Mouse (Mus musculus): Measurements from ENCODE around the gene Bzw2. TPM values are rescaled to one million over a fixed set of nuclear protein-coding genes. Genes with fewer than 3 reads are reported as not detected.

Bzw2 gene
- polyA plus RNA-seq, 1 experiment = 15.0 TPM

DNA sequence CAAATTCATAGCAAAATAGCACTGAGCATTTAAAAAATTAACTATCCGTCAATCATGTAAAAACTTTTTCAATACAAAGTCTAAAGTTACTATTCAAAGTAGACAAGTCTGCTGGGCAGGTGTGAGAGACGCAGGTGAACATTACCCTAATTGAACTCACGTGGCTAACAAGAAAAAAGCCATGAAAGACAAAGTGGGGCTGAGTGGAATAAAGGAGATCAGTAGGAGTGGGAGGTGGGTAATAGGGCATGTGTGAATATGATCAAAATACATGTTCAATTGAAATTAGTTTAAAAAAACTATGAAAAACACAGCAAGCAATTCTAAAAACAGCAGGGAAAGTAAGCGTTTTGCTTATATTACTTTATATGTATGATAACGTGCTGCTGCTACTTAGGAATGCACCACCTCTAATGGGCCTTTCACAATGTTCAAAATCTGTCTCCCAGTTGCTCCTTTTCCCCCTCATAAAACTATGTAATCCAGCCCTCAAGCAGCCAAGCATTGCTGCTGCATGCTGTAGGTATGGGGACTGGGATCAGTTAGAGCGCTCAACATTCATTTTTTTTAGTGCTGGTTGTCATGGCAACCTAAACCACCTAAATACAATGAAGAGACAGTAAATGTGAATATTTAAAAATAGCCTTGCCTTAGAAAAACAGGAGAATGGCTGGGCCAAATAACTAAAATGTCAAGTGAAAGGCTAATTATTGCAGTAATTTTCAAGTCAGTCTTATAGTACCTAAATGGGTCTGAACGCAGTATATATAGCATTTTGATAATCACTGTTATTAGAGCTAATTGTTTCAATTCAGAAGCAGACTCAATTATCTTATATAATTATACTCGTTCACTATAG is 54.9 kb downstream of the Bzw2 start:
- no peak for TF ChIP-seq GATA1 (IDR thresholded peaks at IDR 0.05; ENCODE audit: low read length)

DNA sequence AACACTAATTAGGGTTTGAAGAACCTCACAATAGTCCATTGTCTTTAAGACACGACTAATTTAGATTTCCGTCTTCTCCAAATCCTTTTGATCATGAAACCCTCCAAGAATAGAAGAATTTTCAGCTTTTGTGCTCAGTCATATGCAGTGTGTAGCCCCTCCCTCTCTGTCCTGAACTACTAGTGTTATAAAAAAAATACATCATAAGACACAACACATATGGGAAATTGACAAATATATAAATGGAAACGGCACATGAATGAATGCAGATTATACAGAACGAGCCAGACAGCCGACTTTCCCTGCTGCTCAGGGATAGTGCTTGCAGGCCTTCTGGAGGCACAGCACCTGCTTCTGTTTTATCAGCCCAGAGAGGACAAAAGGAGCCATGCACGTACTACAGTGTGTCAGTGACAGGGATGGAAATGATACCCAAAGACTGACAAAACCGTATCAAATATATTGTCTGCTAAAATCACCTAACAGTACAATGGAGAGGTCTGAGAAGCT is 62.5 kb downstream of the Bzw2 start:
- no peak for TF ChIP-seq GATA1 (IDR thresholded peaks at IDR 0.05; ENCODE audit: low read length)

DNA sequence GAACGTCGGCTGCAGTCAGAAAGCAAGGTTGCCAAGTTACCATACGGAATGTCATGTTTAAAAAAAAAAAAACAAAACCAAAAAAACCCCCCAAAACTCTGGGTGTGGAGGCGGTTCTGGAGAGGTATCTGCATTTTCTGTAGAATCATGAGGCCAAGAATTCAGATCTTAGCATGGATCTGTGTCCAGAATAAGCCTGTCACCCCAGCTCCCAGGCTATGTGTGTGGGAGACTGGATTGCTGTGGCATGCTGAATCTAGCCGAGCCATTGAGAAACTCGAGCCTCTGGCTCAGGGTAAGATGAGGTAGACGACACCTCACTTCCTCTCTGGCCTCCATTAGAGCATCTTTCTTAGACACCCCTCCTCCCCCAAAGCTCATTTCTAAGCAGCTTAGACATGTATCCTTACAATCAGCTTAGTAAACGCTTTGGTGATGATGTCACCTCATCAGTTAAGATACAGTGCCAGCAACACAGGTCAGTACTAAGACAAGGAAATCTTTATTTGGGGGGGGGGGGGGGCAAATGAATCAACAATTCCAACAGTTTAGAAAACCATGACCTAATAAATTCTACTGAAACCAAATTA is 64.7 kb downstream of the Bzw2 start:
- TF ChIP-seq GATA1 (IDR thresholded peaks at IDR 0.05; ENCODE audit: low read length) = no peak

DNA sequence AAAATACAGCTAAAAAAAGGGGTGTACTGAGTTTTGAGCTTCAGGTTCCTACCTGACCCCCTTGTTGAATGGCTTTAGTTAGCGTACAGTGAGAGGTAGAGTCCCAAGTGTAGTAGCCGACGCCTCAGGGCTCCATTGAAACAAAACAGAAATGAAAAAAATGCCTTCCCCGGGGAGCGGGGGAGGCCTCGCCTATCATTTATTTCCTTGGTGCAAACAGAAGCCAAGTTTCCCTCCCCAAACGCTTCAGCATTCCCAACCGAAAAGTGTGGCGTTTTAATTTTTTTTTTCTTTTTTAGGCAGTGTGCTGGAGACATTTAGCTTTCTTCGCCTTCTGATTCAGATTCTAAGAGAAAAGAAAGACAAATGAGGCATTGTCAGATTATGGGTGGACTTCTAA is 65.9 kb downstream of the Bzw2 start:
- TF ChIP-seq GATA1 (IDR thresholded peaks at IDR 0.05; ENCODE audit: low read length) = no peak

DNA sequence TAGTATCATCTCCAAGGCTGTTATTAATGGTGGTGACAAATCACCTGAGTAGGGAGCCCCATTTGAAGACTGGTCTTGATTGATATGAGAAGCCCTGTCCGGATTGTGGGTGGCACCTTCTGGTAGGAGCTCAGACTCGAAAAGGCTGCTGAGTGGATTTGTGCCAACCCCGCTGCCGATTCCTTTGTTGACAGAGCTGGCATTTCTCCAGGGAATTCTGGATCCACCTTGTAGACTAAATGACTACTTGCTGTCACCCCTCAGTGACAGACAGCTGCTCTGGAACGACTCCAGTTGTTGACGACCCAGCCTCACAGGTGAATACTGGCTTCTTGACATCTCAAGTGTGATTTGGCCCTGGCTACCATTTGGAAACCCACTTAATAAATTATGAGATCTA is 68.7 kb downstream of the Bzw2 start:
- no peak for TF ChIP-seq GATA1 (IDR thresholded peaks at IDR 0.05; ENCODE audit: low read length)

DNA sequence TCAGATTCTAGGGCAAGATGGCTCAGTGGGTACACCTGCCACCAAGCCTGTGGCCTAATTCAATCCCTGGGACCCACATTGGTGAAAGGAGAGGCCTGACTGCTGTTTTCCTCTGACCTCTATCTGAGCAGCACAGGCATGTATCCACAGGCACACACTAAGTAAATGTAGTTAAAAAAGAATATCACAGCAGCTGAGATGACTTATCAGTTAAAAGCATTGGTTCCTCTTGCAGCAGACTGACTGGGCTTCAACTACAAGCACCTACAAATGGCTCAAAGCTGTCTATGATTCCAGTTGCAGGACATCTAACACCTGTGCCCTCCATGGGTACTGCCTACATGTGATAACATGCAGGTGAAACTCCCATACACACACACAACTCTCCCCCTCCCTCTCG is 69.1 kb downstream of the Bzw2 start:
- TF ChIP-seq GATA1 (IDR thresholded peaks at IDR 0.05; ENCODE audit: low read length) = no peak

DNA sequence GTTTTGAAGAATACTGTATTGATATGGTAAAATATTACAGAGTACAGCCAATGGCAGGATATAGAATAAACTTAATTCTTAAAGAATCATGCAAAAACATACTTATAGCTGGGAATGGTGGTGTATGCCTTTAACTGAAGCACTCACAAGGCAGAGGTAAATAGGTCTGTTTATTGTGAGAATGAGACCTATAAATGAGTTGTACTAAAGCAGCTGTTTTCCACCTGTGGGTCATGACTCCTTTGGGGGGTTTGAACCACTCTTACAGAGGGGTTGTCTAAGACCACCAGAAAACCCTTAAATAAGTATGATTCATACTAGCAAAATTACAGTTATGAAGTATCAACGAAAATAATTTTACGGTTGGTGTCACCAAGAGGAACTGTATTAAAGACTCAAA is 72.5 kb downstream of the Bzw2 start:
- no peak for TF ChIP-seq GATA1 (IDR thresholded peaks at IDR 0.05; ENCODE audit: low read length)

DNA sequence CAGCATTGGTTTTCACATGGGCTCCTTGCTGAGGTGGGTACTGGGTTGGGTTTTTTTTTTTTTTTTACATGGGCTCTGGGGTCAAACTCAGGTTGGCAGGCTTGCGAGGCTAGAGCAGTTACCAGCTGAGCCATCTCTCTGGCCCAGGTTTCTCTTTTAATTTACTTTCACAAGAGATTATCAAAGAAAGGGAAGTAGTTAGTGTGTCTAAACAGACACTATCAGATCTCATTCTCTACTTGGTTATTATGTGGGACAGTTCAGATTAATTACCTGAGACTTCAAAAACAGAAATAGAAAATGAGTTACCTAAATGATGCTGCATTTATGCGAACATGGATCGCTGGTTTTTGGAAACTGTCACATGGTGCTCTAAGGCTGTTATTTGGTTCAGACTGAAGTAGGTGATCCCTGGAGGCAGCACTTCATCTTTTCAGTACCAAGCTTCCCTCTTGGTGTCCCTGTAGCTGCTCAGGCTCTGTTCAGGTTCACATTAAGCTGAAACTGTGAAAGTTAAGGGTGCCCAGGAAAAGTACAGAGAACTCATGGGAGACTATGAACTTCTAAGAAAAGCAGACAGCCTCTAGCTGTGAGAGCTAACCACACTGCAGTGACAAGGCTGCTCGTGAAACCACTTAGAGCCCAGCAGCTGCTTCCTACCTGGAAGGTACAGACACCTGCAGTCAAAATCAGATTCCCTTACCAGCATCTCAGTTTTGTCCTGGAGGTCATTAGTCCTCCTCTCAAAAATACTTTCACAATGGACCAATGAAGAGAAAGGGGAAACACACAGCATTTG is 79.6 kb downstream of the Bzw2 start:
- TF ChIP-seq GATA1 (IDR thresholded peaks at IDR 0.05; ENCODE audit: low read length) = no peak

DNA sequence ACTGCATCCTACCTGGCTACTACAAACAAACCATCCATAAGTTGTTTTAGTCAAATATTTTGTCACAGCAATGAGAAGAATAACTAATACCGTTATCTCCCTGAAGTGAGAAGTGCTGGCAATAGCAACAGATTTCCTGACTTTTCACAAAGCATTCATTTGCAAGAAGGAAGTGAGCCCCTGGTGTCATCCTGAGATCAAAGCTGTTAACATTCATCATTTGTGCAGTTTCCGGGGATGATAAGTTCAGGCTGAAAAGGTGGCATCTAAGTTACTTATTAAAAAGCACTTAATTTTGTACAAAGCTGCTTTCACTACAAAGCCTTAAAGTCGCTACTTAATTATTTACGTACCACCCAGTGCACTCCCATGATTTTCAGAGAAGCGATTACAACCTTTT is 85.0 kb downstream of the Bzw2 start:
- no peak for TF ChIP-seq GATA1 (IDR thresholded peaks at IDR 0.05; ENCODE audit: low read length)

DNA sequence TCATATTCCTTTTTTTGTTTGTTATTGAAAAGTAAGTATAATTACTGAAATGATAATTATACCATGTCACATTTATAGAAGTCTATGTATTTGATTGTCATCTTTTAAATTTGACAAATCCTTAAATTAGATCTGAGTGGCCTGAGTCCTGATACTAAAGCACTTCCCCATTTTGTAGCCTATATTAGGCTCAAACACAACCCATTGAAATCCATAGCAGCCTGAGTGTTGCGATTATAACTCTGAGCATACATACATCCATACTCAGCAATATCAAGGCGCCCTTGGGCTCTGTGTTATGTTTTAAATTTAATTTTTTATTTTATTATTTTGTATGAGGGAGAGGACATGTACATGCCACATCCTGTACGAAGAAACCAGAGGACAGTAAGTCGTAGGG is 87.6 kb downstream of the Bzw2 start:
- TF ChIP-seq GATA1 (IDR thresholded peaks at IDR 0.05; ENCODE audit: low read length) = no peak

DNA sequence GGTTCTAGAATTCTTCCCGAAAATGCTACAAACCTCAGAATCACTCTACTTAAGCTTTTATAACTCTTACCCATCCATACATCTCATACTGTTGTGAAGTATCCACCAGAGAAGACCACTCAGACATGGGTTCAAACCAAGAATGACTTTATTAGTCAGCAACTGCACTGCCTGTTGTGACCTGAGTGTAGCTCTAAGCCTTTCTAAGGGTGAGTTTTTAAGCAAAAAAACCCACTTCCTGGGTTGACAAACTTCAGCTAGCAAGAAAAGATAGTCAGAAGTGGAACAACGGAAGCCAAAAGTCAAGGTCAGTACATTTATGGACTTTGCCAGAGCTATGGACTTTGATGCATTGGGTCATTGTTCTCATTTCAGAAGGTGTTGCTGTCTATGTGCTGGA is 90.3 kb downstream of the Bzw2 start:
- no peak for TF ChIP-seq GATA1 (IDR thresholded peaks at IDR 0.05; ENCODE audit: low read length)

DNA sequence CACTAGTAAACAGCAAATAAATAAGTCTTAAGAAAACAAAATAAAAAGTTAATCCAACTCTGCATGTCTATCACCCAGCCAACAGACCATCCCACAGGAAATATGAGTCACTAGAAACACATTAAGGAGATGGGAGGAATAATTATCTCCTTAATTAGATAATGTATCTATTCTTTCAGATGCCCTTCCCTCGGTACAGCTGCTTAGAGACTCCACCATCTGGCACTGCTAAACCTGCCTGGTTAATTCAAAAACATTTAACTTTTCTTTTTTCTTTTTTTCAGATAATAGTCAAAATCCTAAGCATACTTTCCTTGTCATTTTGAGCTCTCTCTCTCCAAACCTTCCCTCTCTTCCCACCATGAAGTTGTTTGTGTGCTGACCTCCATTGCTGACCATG is 92.0 kb downstream of the Bzw2 start:
- no peak for TF ChIP-seq GATA1 (IDR thresholded peaks at IDR 0.05; ENCODE audit: low read length)

DNA sequence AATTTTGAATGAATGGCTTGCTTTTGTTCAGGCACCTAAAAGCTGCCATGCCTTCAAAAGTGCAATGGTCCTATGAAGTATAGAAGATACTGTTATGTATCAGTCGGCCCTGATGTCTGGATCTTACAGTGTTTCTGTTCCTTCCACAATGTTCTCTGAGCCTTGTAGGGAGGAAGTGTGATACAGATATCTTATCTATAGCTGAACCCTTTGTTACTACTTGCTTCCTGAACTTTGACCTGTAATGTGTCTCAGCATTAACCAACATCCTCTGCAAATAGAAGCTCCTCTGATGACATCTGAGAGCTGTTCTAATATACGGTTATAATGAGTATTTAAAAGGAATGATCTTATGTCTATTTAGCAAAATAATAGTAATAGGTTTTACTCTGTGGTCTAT is 100.2 kb downstream of the Bzw2 start:
- no peak for TF ChIP-seq GATA1 (IDR thresholded peaks at IDR 0.05; ENCODE audit: low read length)

DNA sequence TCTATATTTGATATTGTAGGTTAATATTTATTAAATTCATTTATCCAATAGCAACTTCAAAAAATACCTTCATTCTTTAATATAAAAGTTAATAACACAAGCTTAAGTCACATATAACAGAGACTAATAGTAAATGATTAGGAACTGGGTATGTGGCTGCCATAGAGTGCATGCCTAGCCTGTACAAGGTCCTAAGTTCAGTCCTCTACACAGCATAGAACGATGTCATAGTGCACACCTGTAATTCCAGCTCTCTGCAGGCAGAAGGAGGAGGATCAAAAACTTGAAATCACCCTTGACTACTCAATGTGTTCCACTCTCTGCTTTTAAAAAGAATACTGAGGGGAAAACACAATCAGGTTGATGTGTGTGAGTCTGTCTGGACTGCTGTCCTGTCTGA is 107.6 kb downstream of the Bzw2 start:
- no peak for TF ChIP-seq GATA1 (IDR thresholded peaks at IDR 0.05; ENCODE audit: low read length)

DNA sequence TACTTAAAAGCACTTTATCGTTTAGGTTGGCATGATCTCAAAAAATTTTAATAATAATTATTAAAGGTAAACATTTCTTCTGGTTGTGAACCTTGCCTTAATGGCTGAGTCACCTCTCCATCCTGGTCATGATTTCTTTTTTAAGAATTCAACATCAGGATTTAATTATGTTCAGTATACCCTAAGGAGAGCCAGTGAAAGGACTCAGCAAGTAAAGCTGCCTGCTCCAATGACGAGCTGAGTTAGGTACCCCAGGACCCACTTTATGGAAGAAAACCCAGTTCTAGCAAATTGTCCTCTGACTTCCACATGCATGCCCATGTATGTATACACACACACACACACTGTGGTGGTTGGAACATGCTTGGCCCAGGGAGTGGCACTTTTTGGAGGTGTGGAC is 110.3 kb downstream of the Bzw2 start:
- no peak for TF ChIP-seq GATA1 (IDR thresholded peaks at IDR 0.05; ENCODE audit: low read length)

DNA sequence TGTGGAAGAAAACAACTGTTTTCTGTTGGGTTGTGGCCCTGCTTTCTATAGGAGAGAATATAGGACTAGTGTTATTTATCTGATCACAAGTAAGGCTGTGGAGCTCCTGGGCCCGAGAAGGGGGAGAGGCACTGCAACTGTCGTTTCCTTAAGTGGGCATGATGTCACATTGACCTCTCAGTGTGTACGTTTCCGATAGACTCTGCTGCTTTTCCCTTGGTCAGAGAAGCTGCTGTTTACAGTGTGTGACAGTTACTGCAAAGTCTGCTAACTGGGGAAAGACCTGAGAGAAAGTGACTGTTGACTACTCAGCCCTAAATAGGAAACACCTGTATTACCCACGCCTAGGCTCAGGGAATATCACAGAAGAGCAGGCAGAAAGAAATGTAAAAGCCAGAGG is 111.7 kb downstream of the Bzw2 start:
- TF ChIP-seq GATA1 (IDR thresholded peaks at IDR 0.05; ENCODE audit: low read length) = no peak

Data from G1E-ER4 (cell line).